Mouse (Mus musculus) adrenal gland, adult 8-10 months (tissue): ENCODE data around the gene Olfr159. TPM values are rescaled to one million over a fixed set of nuclear protein-coding genes. Genes with fewer than 3 reads are reported as not detected.
"Not testable (repeated sequence)": the region's sequence is repeated elsewhere in the genome, so short reads cannot be mapped to it uniquely, and the experiment has no call there.

Experiments
- DNase-seq: peaks from one replicate; pipeline ENCODE4 v3.0.0; 2022
- total RNA-seq, 4 experiments: library from RNA; stranded (reverse); gene quantifications; 2 replicates each; pipeline ENCODE4 v1.2.4; 2022

The Olfr159 gene
- total RNA-seq: not detected

- DNase-seq: no peak
Observed at GRCm38 (mm10) chr4:43770909-43771308, at the start of gene Olfr159. TSS of gene Olfr159 (minus strand) at chr4:43771009.

GRCm38 (mm10) chr4:43798936-43799335, 28.1 kb upstream of the Olfr159 start:
- DNase-seq: peak; percentile 8

GRCm38 (mm10) chr4:43795844-43796243, 25.0 kb upstream of the Olfr159 start:
- not testable (repeated sequence) for DNase-seq

GRCm38 (mm10) chr4:43795296-43795695, 24.5 kb upstream of the Olfr159 start:
- no peak for DNase-seq

- DNase-seq: no peak
Observed at GRCm38 (mm10) chr4:43772304-43772703, 1.5 kb upstream of the Olfr159 start.

- no peak for DNase-seq
Observed at GRCm38 (mm10) chr4:43771626-43772025, 817 bp upstream of the Olfr159 start.

GRCm38 (mm10) chr4:43769374-43769773, 1.4 kb downstream of the Olfr159 start:
- DNase-seq: no peak

- no peak for DNase-seq
Observed at GRCm38 (mm10) chr4:43768341-43768740, 2.5 kb downstream of the Olfr159 start.

GRCm38 (mm10) chr4:43763410-43763809, 7.4 kb downstream of the Olfr159 start:
- DNase-seq: no peak

- no peak for DNase-seq
Observed at GRCm38 (mm10) chr4:43761336-43761735, 9.5 kb downstream of the Olfr159 start.

- no peak for DNase-seq
Observed at GRCm38 (mm10) chr4:43760460-43760859, 10.3 kb downstream of the Olfr159 start.

- no peak for DNase-seq
Observed at GRCm38 (mm10) chr4:43759571-43760418, 11.0 kb downstream of the Olfr159 start.

- no peak for DNase-seq
Observed at GRCm38 (mm10) chr4:43757213-43757612, 13.6 kb downstream of the Olfr159 start.

- no peak for DNase-seq
Observed at GRCm38 (mm10) chr4:43745187-43745586, 25.6 kb downstream of the Olfr159 start.

- no peak for DNase-seq
Observed at GRCm38 (mm10) chr4:43743099-43743498, 27.7 kb downstream of the Olfr159 start.

- no peak for DNase-seq
Observed at GRCm38 (mm10) chr4:43742637-43743036, 28.2 kb downstream of the Olfr159 start.

- DNase-seq: no peak
Observed at GRCm38 (mm10) chr4:43741526-43741925, 29.3 kb downstream of the Olfr159 start.

GRCm38 (mm10) chr4:43738989-43739674, 31.7 kb downstream of the Olfr159 start:
- no peak for DNase-seq

GRCm38 (mm10) chr4:43737144-43737543, 33.7 kb downstream of the Olfr159 start:
- DNase-seq: no peak

GRCm38 (mm10) chr4:43733186-43733585, 37.6 kb downstream of the Olfr159 start:
- DNase-seq: no peak

- DNase-seq: no peak
Observed at GRCm38 (mm10) chr4:43732171-43732570, 38.6 kb downstream of the Olfr159 start.

- DNase-seq: no peak
Observed at GRCm38 (mm10) chr4:43730750-43731297, 40.0 kb downstream of the Olfr159 start.

- no peak for DNase-seq
Observed at GRCm38 (mm10) chr4:43729794-43730550, 40.8 kb downstream of the Olfr159 start, which contains the start of gene Spaar. TSS of gene Spaar (plus strand) at chr4:43730034.
